8 mouse cellular contexts compared by ENCODE assay signal in the genomic region with DNA sequence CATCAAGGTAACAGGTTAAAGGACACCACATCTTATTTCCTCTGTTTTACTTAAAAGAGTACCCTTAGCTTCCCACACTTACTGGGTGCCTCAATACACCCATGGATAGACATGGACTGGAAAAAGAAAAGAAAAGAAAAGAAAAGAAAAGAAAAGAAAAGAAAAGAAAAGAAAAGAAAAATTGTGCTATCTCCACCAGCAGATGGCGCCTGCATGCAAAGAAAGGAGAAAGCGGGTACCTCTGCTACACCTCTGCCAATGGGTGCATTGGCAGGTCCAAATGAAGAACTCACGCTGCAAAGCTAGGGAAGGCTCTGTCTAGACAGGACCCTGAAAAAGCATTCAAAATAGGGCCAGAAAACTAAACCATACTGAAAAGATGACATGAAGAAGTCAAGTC. TPM values are rescaled to one million over a fixed set of nuclear protein-coding genes. Genes with fewer than 3 reads are reported as not detected.
DNase-seq lines count a peak whose midpoint lies in the region; ATAC-seq and TF ChIP-seq lines count a peak whose summit lies in the region.

No protein-coding gene starts in this region.

- no peak for ATAC-seq in heart, postnatal 0 days (ENCODE audit: insufficient read depth, low read depth)
- no peak for ATAC-seq in stomach, postnatal 0 days (ENCODE audit: low FRiP score, low TSS enrichment)
- ATAC-seq in neural tube, embryonic 15.5 days (ENCODE audit: low FRiP score): no peak

- 10% methylated on average over 3 of the region's 3 CpGs for WGBS in heart, postnatal 0 days
- 2% methylated on average over 3 of the region's 3 CpGs for WGBS in cerebellum, adult 2 months
- WGBS in large intestine, adult 2 months: 2% methylated on average over 3 of the region's 3 CpGs
- WGBS in stomach, postnatal 0 days: 5% methylated on average over 3 of the region's 3 CpGs
- 7% methylated on average over 3 of the region's 3 CpGs for WGBS in neural tube, embryonic 15.5 days

- H3K4me1 ChIP-seq in heart, postnatal 0 days (ENCODE audit: control insufficient read depth, insufficient read depth): no peaks in the 10 kb centered on the region
- no peaks in the 10 kb centered on the region for H3K4me1 ChIP-seq in testis, adult 2 months (ENCODE audit: control insufficient read depth, insufficient read depth, low read length)
- H3K4me1 ChIP-seq in cerebellum, adult 2 months (ENCODE audit: control insufficient read depth, insufficient read depth, low read length): no peaks in the 10 kb centered on the region
- no peaks in the 10 kb centered on the region for H3K4me1 ChIP-seq in stomach, postnatal 0 days (replicated peaks; ENCODE audit: control insufficient read depth, insufficient read depth)
- no peaks in the 10 kb centered on the region for H3K4me1 ChIP-seq in neural tube, embryonic 15.5 days

- TF ChIP-seq EP300 in heart, postnatal 0 days (IDR thresholded peaks at IDR 0.05; ENCODE audit: low read depth): no peak
- no peak for TF ChIP-seq EP300 in stomach, postnatal 0 days (optimal IDR thresholded peaks at IDR 0.05)

- H3K36me3 ChIP-seq in heart, postnatal 0 days (replicated peaks; ENCODE audit: control insufficient read depth, insufficient read depth, low read length): no peaks in the 10 kb centered on the region
- no peaks in the 10 kb centered on the region for H3K36me3 ChIP-seq in testis, adult 2 months (ENCODE audit: control insufficient read depth, insufficient read depth, low read length)
- H3K36me3 ChIP-seq in stomach, postnatal 0 days (ENCODE audit: control insufficient read depth, insufficient read depth, low read length): no peaks in the 10 kb centered on the region
- no peaks in the 10 kb centered on the region for H3K36me3 ChIP-seq in neural tube, embryonic 15.5 days

- H3K4me2 ChIP-seq in heart, postnatal 0 days (ENCODE audit: low read depth, low read length): no peak overlapping the region
- no peak overlapping the region for H3K4me2 ChIP-seq in stomach, postnatal 0 days (replicated peaks; ENCODE audit: low read depth)
- H3K4me2 ChIP-seq in neural tube, embryonic 15.5 days: no peak overlapping the region

- no peak overlapping the region for H3K4me3 ChIP-seq in heart, postnatal 0 days (ENCODE audit: low read depth, low read length)
- no peak overlapping the region for H3K4me3 ChIP-seq in testis, adult 2 months (ENCODE audit: control insufficient read depth, low read depth, low read length)
- H3K4me3 ChIP-seq in cerebellum, adult 2 months (replicated peaks; ENCODE audit: insufficient read depth, low read depth, low read length): no peak overlapping the region
- no peak overlapping the region for H3K4me3 ChIP-seq in stomach, postnatal 0 days (ENCODE audit: low read depth, low read length)
- no peak overlapping the region for H3K4me3 ChIP-seq in neural tube, embryonic 15.5 days (replicated peaks)

- no peak overlapping the region for H3K9ac ChIP-seq in heart, postnatal 0 days (replicated peaks; ENCODE audit: low read depth, low read length)
- H3K9ac ChIP-seq in stomach, postnatal 0 days (ENCODE audit: low read length): no peak overlapping the region
- H3K9ac ChIP-seq in neural tube, embryonic 15.5 days (replicated peaks): no peak overlapping the region

- H3K9me3 ChIP-seq in heart, postnatal 0 days (replicated peaks; ENCODE audit: control insufficient read depth, low read length): no peaks in the 10 kb centered on the region
- H3K9me3 ChIP-seq in stomach, postnatal 0 days (ENCODE audit: control insufficient read depth, low read length): no peaks in the 10 kb centered on the region
- H3K9me3 ChIP-seq in neural tube, embryonic 15.5 days (replicated peaks): no peaks in the 10 kb centered on the region

- TF ChIP-seq CTCF in heart, postnatal 0 days (IDR thresholded peaks at IDR 0.05; ENCODE audit: low read depth): peak; percentile 64
- TF ChIP-seq CTCF in testis, adult 2 months (IDR thresholded peaks at IDR 0.05; ENCODE audit: control insufficient read depth, insufficient read depth, insufficient replicate concordance, low read depth, low read length): peak; percentile 24; the same call in 1 of the 2 replicates
- peak; percentile 78 for TF ChIP-seq CTCF in cerebellum, adult 2 months (IDR thresholded peaks at IDR 0.05; ENCODE audit: borderline replicate concordance, insufficient read depth, low read depth, low read length)
- TF ChIP-seq CTCF in stomach, postnatal 0 days (IDR thresholded peaks at IDR 0.05; ENCODE audit: low read depth): peak; percentile 78

- DNase-seq in heart, postnatal 0 days (ENCODE audit: low spot score): no peak
- DNase-seq in heart, adult 9 months (ENCODE audit: low spot score in 2 of 2): no peak
- no peak for DNase-seq in testis, postnatal 14 days (ENCODE audit: low spot score)
- DNase-seq in cerebellum, adult 2 months: peak; percentile 50 to 52
- DNase-seq in large intestine, adult 2 months (ENCODE audit: low read depth, low spot score): peak; percentile 8
- no peak for DNase-seq in stomach, postnatal 0 days (ENCODE audit: low spot score)

- H3K27me3 ChIP-seq in heart, postnatal 0 days (ENCODE audit: control insufficient read depth, insufficient read depth, low read length): peaks cover 15% of the 10 kb centered on the region
- no peaks in the 10 kb centered on the region for H3K27me3 ChIP-seq in testis, adult 2 months (ENCODE audit: control insufficient read depth, insufficient read depth, low read length)
- no peaks in the 10 kb centered on the region for H3K27me3 ChIP-seq in cerebellum, adult 2 months (ENCODE audit: control insufficient read depth, insufficient read depth, low read length)
- H3K27me3 ChIP-seq in stomach, postnatal 0 days (ENCODE audit: control insufficient read depth, insufficient read depth, low read length): no peaks in the 10 kb centered on the region
- peaks cover 16% of the 10 kb centered on the region for H3K27me3 ChIP-seq in neural tube, embryonic 15.5 days (replicated peaks)

- no peak for TF ChIP-seq POLR2A in testis, adult 2 months (IDR thresholded peaks at IDR 0.05; ENCODE audit: control insufficient read depth, low read depth, low read length)
- no peak for TF ChIP-seq POLR2A in cerebellum, adult 2 months (IDR thresholded peaks at IDR 0.05; ENCODE audit: borderline replicate concordance, insufficient read depth, low read length)

- H3K27ac ChIP-seq in heart, postnatal 0 days (ENCODE audit: low read depth): no peak overlapping the region
- no peak overlapping the region for H3K27ac ChIP-seq in testis, adult 2 months (ENCODE audit: control insufficient read depth, insufficient read depth, low read depth, low read length)
- H3K27ac ChIP-seq in cerebellum, adult 2 months (ENCODE audit: insufficient read depth, low read length): no peak overlapping the region
- no peak overlapping the region for H3K27ac ChIP-seq in stomach, postnatal 0 days (replicated peaks)
- no peak overlapping the region for H3K27ac ChIP-seq in neural tube, embryonic 15.5 days (replicated peaks)

RNA-seq across cellular contexts. Expression of a gene that starts 8.0 kb away (rescaled TPM):
- 5.2 and 6.4 TPM in 2 replicates for total RNA-seq in heart, postnatal 0 days (2014; rRNA removed; ENCODE audit: low replicate concordance)
- 0.98 and 1.2 TPM in 2 replicates for polyA plus RNA-seq in heart, postnatal 0 days (2015; fragmentation: Nextera tagmentation; extraction: Ambion mirVana)
- 10.3 and 14.6 TPM in 2 replicates for polyA plus RNA-seq in testis, adult 2 months (2012; rRNA removed)
- 4.0 and 4.8 TPM in 2 replicates for polyA plus RNA-seq in cerebellum, adult 2 months (2012; rRNA removed)
- polyA plus RNA-seq in large intestine, adult 2 months (2012; rRNA removed): 1.8 and 2.2 TPM in 2 replicates
- 1.5 and 1.7 TPM in 2 replicates for polyA plus RNA-seq in stomach, postnatal 0 days (2015; fragmentation: Nextera tagmentation; extraction: Ambion mirVana)
- 2.5 and 3.2 TPM in 2 replicates for polyA plus RNA-seq in neural tube, embryonic 15.5 days (2015; fragmentation: Nextera tagmentation; extraction: Ambion mirVana)

Comparison
In these comparisons a context has a peak if more than half of its experiments do, and no peak if none do; other contexts are left out.
1. DNase-seq: peak in cerebellum, adult 2 months (2 of 2) and large intestine, adult 2 months (single experiment); none in heart, postnatal 0 days (single experiment), heart, adult 9 months (0 of 2), testis, postnatal 14 days (single experiment) and stomach, postnatal 0 days (single experiment).
2. CTCF ChIP-seq: peak in every context shown above with its lines; median percentile 78 in cerebellum, adult 2 months; 78 in stomach, postnatal 0 days; 64 in heart, postnatal 0 days; 24 in testis, adult 2 months.